Mouse (Mus musculus) olfactory bulb, adult 2 months (tissue): Measurements from ENCODE around the gene Lipn.

Source experiments
- CTCF ChIP-seq: fragments of 200-500 bp; IDR thresholded peaks from 2 replicates; pipeline ENCODE4 v1.5.1; 2012; ENCODE audit warnings: low read depth, mild to moderate bottlenecking, low read length, moderate library complexity; ENCODE audit not compliant: insufficient read depth
- POLR2A ChIP-seq: fragments of 200-500 bp; IDR thresholded peaks from 2 replicates; pipeline ENCODE4 v1.6.1; 2012; ENCODE audit warnings: mild to moderate bottlenecking, low read depth, low read length, moderate library complexity; ENCODE audit not compliant: insufficient read depth

DNA sequence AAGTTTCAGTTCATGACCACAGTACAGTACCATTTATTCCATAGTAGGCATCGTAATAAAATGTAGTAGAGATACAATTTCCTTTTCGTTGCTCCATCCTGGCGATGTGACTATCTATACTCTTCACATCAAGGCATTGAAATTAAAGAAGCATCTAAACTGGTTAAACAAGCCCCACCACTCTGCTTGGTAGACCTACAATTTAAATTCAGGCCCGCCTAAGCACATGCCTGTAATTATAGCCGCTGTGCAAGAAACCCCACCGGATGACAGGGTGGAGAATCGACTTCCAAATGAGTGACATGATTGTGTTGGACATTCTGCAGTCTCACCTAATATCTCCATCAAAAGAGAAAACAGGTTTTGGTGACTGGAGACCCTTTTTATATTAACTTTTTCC lies 34.7 kb downstream of the Lipn start:
- TF ChIP-seq CTCF (no peak), POLR2A (no peak)
